Mouse (Mus musculus): Measurements from ENCODE around the gene Zfhx3. TPM values are rescaled to one million over a fixed set of nuclear protein-coding genes. Genes with fewer than 3 reads are reported as not detected.

The Zfhx3 gene
- polyA plus RNA-seq, 2 experiments = 14.4 to 26.1 TPM

DNA sequence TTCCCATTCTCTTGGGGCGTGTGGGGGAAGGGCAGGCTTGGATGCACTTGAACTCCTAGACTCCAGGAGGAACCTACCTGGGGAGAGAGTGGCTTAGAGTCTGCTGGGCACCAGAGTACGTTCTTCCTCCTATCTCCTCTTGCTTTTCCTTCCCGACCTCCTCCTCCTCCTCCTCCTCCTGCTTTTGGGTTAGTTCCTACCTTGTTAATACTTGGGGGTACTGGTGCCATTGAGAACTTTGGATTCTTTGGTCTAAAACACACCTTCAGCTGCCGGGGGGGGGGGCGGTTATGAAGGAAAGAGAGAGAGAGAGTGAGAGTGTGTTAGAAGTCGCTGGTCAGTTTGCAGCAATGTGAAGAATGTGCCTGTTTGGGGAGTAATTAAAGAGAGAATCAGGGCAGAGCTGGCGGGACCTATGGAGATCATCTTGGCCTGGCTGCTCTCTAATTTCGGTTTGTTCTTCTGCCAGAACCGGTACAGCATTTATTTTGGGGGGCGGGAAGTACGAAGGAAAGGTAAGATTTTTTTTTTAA, 773.0 kb downstream of the Zfhx3 start:
- Histone ChIP-seq H3K4me1 (ENCODE audit: control insufficient read depth, insufficient read depth, low read length) (peaks cover 78% of the 10 kb centered on the region), H3K36me3 (ENCODE audit: control insufficient read depth, insufficient read depth, low read length) (no peaks in the 10 kb centered on the region), H3K9me3 (ENCODE audit: control insufficient read depth, low read length) (no peaks in the 10 kb centered on the region), H3K4me2 (replicated peaks; ENCODE audit: low read depth, low read length, severe bottlenecking) (peak overlapping the region; percentile 92), H3K4me3 (replicated peaks; ENCODE audit: low read length) (peak overlapping the region; percentile 80), H3K9ac (ENCODE audit: low read depth, low read length, severe bottlenecking) (peak overlapping the region; percentile 94), H3K27ac (replicated peaks; ENCODE audit: low read depth, low read length) (peak overlapping the region; percentile 97), H3K27me3 (ENCODE audit: control insufficient read depth, insufficient read depth, low read length) (no peaks in the 10 kb centered on the region)
- 9% methylated on average over 10 of the region's 11 CpGs for WGBS
- DNase-seq (ENCODE audit: low spot score) = no peak
- TF ChIP-seq POLR2A (IDR thresholded peaks at IDR 0.05; ENCODE audit: borderline replicate concordance, extremely low read depth, insufficient read depth, insufficient read length) = no peak
- ATAC-seq (ENCODE audit: low FRiP score, low read depth) = no peak

DNA sequence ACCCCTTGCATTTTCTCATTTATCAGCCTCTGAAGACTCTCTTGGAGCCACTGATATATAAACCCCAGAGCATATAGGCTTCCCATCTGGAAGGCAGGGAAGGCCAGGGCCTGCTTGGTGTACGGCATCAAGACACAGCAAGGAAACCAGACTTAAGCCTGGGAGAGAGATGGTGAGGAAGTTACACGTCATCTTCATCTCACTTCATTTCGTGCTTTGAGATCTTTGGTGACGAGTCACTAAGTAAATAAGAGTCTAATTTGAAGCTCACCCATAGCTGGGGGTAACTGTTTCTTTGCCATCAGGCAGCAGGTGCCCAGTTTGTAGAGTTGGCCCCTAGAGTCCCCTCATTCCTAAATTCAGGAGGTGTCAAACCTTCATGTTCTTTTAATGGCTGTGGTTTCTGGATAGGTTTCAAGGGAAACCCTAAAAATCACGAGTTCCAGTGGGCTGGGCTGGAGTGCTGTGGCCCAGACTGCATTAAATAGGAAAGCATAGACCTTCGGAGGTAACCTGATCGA, 773.9 kb downstream of the Zfhx3 start:
- Histone ChIP-seq H3K36me3 (ENCODE audit: control insufficient read depth, insufficient read depth, low read length) (no peaks in the 10 kb centered on the region), H3K4me3 (replicated peaks; ENCODE audit: low read length) (peak overlapping the region; percentile 80), H3K4me1 (ENCODE audit: control insufficient read depth, insufficient read depth, low read length) (peaks cover 76% of the 10 kb centered on the region), H3K9ac (ENCODE audit: low read depth, low read length, severe bottlenecking) (peak overlapping the region; percentile 94), H3K4me2 (replicated peaks; ENCODE audit: low read depth, low read length, severe bottlenecking) (peak overlapping the region; percentile 92), H3K27me3 (ENCODE audit: control insufficient read depth, insufficient read depth, low read length) (no peaks in the 10 kb centered on the region), H3K27ac (replicated peaks; ENCODE audit: low read depth, low read length) (peak overlapping the region; percentile 97), H3K9me3 (ENCODE audit: control insufficient read depth, low read length) (no peaks in the 10 kb centered on the region)
- 16% methylated on average over 7 of the region's 7 CpGs for WGBS
- DNase-seq (ENCODE audit: low spot score) (no peak), ATAC-seq (ENCODE audit: low FRiP score, low read depth) (no peak)
- no peak for TF ChIP-seq POLR2A (IDR thresholded peaks at IDR 0.05; ENCODE audit: borderline replicate concordance, extremely low read depth, insufficient read depth, insufficient read length)

DNA sequence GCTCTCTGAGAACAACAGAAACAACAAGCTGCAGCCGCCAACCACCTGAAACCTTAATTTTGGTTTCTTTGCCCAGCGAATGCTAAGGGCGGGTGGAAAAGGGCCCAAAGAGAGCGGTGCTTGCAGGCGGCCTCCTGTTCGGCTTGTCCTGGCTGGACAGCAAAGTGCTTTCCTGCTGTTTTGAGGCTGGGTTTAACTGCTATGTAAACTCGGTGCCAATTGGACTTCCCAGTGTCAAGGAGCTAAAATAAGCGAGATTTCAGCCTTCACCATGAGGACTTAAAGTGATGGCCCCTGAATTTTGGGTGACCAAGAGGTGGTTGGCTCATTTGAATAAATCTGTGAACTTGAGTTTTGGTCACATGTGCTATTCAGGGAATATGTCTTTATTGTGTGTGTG, 775.1 kb downstream of the Zfhx3 start:
- Histone ChIP-seq H3K9ac (ENCODE audit: low read depth, low read length, severe bottlenecking) (peak overlapping the region; percentile 94), H3K27me3 (ENCODE audit: control insufficient read depth, insufficient read depth, low read length) (no peaks in the 10 kb centered on the region), H3K9me3 (ENCODE audit: control insufficient read depth, low read length) (no peaks in the 10 kb centered on the region), H3K4me2 (replicated peaks; ENCODE audit: low read depth, low read length, severe bottlenecking) (peak overlapping the region; percentile 92), H3K27ac (replicated peaks; ENCODE audit: low read depth, low read length) (no peak overlapping the region; the same call in 1 of the 2 replicates), H3K36me3 (ENCODE audit: control insufficient read depth, insufficient read depth, low read length) (no peaks in the 10 kb centered on the region), H3K4me3 (replicated peaks; ENCODE audit: low read length) (peak overlapping the region; percentile 80), H3K4me1 (ENCODE audit: control insufficient read depth, insufficient read depth, low read length) (peaks cover 75% of the 10 kb centered on the region)
- DNase-seq (ENCODE audit: low spot score) (no peak), ATAC-seq (ENCODE audit: low FRiP score, low read depth) (no peak)
- no peak for TF ChIP-seq POLR2A (IDR thresholded peaks at IDR 0.05; ENCODE audit: borderline replicate concordance, extremely low read depth, insufficient read depth, insufficient read length)
- 21% methylated on average over 8 of the region's 8 CpGs for WGBS

DNA sequence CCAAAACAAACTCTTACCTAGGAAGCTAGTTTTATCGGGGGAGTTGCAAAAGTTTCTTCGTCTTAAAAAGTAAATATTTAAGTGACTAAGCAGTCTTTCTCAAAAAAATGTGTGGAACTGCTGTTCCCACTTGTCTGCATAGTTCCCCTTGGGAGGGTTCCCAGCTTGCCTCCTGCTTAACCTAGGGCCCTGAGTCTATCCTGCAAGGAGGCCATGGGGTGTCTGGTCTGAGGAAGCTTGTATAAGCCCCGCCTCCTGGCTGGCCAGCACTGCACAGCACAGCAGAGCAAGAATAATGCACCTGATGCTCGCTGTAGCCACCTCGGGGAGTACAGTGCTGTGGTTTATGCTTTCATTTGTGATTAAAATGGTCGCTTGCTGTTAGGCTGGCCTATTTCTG, 775.6 kb downstream of the Zfhx3 start:
- H3K9me3 ChIP-seq (ENCODE audit: control insufficient read depth, low read length) = no peaks in the 10 kb centered on the region
- peak overlapping the region; percentile 80 for H3K4me3 ChIP-seq (replicated peaks; ENCODE audit: low read length)
- no peaks in the 10 kb centered on the region for H3K27me3 ChIP-seq (ENCODE audit: control insufficient read depth, insufficient read depth, low read length)
- WGBS = 35% methylated on average over 6 of the region's 6 CpGs
- peak overlapping the region; percentile 15; the same call in 1 of the 2 replicates for H3K27ac ChIP-seq (replicated peaks; ENCODE audit: low read depth, low read length)
- H3K9ac ChIP-seq (ENCODE audit: low read depth, low read length, severe bottlenecking) = peak overlapping the region; percentile 94
- DNase-seq (ENCODE audit: low spot score) (no peak), ATAC-seq (ENCODE audit: low FRiP score, low read depth) (no peak)
- peaks cover 75% of the 10 kb centered on the region for H3K4me1 ChIP-seq (ENCODE audit: control insufficient read depth, insufficient read depth, low read length)
- no peaks in the 10 kb centered on the region for H3K36me3 ChIP-seq (ENCODE audit: control insufficient read depth, insufficient read depth, low read length)
- TF ChIP-seq POLR2A (IDR thresholded peaks at IDR 0.05; ENCODE audit: borderline replicate concordance, extremely low read depth, insufficient read depth, insufficient read length) = no peak
- H3K4me2 ChIP-seq (replicated peaks; ENCODE audit: low read depth, low read length, severe bottlenecking) = peak overlapping the region; percentile 92

DNA sequence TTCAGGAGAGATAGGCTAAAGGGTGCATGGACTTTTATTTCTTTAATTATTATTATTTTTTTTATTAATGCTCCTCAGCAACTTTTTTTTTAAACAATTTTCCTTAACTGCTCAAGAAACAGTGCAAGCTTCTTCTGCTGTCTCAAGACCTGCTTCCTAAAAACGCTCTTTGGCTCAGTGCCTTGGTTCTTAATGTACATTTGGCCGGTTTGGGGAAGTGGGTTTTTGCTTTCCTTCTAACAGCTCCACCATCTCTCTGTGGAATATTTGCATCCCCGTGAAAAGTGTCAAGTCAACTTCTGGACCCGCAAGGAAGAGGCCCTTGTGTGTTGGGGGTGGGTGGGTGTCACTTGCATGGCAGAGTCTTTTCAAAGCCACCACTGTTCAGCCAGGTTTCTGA, 778.4 kb downstream of the Zfhx3 start:
- H3K9me3 ChIP-seq (ENCODE audit: control insufficient read depth, low read length) = no peaks in the 10 kb centered on the region
- no peaks in the 10 kb centered on the region; the same call in 1 of the 2 replicates for H3K36me3 ChIP-seq (ENCODE audit: control insufficient read depth, insufficient read depth, low read length)
- no peak overlapping the region for H3K27ac ChIP-seq (replicated peaks; ENCODE audit: low read depth, low read length)
- WGBS = 36% methylated on average over 4 of the region's 4 CpGs
- peaks cover 87% of the 10 kb centered on the region for H3K4me1 ChIP-seq (ENCODE audit: control insufficient read depth, insufficient read depth, low read length)
- H3K27me3 ChIP-seq (ENCODE audit: control insufficient read depth, insufficient read depth, low read length) = no peaks in the 10 kb centered on the region
- no peak for DNase-seq (ENCODE audit: low spot score)
- 0 out of 2 replicates have a peak overlapping the region, but pooled peaks have one; percentile 22 for H3K4me2 ChIP-seq (replicated peaks; ENCODE audit: low read depth, low read length, severe bottlenecking)
- no peak for TF ChIP-seq POLR2A (IDR thresholded peaks at IDR 0.05; ENCODE audit: borderline replicate concordance, extremely low read depth, insufficient read depth, insufficient read length)
- H3K4me3 ChIP-seq (replicated peaks; ENCODE audit: low read length) = no peak overlapping the region
- no peak overlapping the region for H3K9ac ChIP-seq (ENCODE audit: low read depth, low read length, severe bottlenecking)
- no peak for ATAC-seq (ENCODE audit: low FRiP score, low read depth)
